Mouse (Mus musculus): Measurements from ENCODE around the gene Gm10382.
"Not testable (repeated sequence)": the region's sequence is repeated elsewhere in the genome, so short reads cannot be mapped to it uniquely, and the experiment has no call there.

Gene Gm10382

DNA sequence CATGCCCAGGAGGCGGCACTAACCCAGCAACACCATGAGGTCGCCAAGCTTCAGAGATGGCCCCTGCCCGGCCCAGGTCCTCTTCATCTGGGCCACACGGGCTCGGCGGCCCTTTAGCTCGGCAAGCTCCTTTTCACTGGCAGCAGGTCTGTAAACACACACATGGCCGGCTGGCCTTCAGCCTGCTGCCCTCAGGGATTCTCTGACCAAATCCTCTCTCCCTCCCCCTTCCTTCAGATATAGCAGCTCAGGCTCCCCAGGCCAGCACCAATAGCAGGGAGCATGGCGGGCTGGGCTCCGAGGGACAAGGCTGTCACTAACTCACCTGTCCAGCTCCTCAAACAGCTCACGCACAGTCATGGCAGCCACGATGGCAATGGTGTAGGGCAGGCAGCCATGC lies 29.5 kb downstream of the Gm10382 start:
- no peak for DNase-seq (ENCODE audit: low spot score)

DNA sequence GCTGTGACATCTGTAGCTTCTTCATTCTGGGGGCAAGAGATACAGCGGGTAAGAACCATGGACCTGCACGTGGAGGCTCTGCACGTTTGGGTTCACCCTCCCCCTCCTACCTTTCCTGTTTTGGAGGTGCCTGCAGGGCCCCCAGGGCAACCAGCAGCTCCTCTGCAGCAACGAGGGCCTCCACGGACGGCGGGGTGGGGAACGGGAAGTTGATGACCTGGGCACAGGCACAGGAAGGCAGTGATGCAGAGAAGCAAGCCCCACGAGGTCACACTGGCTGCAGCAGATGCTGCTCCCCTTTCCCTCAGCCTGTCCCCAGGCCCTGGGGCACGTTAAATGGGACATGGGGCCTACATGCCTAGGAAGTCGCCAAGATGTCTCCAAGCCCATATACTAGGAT lies 30.0 kb downstream of the Gm10382 start:
- no peak for DNase-seq (ENCODE audit: low spot score)

DNA sequence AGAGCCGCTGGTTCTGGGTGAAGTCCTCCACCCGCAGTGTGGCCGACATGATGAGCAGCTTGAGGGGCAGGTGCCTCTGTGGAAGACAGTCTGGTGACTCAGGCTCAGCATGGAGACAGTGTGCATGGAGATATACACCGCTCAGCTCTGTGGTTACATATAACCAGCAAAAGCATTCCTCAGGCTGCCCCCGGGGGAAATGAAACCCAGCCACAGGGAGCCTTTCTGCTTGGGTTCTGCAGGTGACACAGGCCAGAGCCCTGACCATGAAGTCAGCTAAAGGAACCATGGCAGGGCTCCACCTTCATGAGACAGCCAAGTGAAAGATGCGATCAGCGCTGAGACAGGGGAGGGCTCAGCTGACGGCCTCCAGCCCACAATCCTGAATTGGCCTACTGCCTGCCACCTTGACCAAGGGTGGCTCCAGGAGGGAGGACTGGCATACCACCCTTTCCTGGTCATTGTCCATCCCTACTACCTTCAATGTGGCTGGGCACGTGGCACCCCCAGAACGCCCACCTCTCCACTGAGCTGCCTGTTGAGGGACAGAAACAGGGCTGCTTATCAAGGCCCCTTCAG lies 36.7 kb downstream of the Gm10382 start:
- no peak for DNase-seq (ENCODE audit: low spot score)

- no peak for DNase-seq (ENCODE audit: low spot score)
Observed at GRCm38 (mm10) chr5:125426343-125426742, 37.2 kb downstream of the Gm10382 start.

GRCm38 (mm10) chr5:125432324-125432723 lies 43.2 kb downstream of the Gm10382 start:
- DNase-seq (ENCODE audit: low spot score): not testable (repeated sequence)

DNA sequence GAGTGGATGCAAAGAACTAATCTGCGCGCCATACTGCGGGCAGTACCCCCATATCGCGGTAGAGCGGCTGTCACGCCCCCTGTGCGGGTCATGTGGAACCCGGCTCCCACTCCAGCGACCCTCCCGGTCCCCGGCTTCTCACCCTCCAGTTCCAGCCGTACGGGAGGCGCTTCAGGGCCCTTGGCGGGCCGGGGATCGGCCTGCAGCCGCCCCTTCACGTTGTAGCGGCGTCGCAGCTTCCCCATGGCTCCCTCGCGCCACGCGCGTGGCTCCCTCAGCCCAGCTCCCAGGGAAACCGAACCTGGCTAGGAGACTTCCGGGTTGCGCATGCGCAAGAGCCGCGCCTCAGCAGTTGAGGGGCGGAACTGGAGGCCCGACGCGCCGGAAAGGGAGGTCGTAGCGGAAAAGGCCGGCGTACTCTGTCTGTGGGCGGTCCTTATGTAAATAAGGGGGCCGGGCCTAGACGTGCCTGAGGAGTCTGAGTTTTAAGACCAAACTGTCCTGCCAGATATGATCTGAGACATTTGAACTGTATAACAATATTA lies 44.7 kb downstream of the Gm10382 start, which contains the start of gene Dhx37:
Dhx37 (minus strand) TSS at position 329 of the 545 bp plus-strand sequence.
- peak; percentile 92 for DNase-seq (ENCODE audit: low spot score)

GRCm38 (mm10) chr5:125434347-125434746 lies 45.2 kb downstream of the Gm10382 start:
- not testable (repeated sequence) for DNase-seq (ENCODE audit: low spot score)

All from ovary, postnatal 36 days (tissue).